Mouse (Mus musculus) inflammation-experienced regulatory T-cells, adult 6 months (primary cell): ENCODE measurements around the gene Tubd1. TPM values are rescaled to one million over a fixed set of nuclear protein-coding genes. Genes with fewer than 3 reads are reported as not detected.
A peak's percentile ranks its signal among the peaks of the same experiment; 100 is the strongest.

ENCODE experiments used
- ATAC-seq: one replicate; pipeline ENCODE4 v1.8.0; 2017
- polyA plus RNA-seq, 3 experiments: library from polyadenylated mRNA; unstranded; fragments of 100-300 nt; shearing (Covaris generic); gene quantifications; one replicate each; pipeline ENCODE4 v1.2.1; 2017

The Tubd1 gene
- polyA plus RNA-seq, 3 experiments from 2014 or later, result 4.8 to 8.2 (median 5.6) TPM

DNA sequence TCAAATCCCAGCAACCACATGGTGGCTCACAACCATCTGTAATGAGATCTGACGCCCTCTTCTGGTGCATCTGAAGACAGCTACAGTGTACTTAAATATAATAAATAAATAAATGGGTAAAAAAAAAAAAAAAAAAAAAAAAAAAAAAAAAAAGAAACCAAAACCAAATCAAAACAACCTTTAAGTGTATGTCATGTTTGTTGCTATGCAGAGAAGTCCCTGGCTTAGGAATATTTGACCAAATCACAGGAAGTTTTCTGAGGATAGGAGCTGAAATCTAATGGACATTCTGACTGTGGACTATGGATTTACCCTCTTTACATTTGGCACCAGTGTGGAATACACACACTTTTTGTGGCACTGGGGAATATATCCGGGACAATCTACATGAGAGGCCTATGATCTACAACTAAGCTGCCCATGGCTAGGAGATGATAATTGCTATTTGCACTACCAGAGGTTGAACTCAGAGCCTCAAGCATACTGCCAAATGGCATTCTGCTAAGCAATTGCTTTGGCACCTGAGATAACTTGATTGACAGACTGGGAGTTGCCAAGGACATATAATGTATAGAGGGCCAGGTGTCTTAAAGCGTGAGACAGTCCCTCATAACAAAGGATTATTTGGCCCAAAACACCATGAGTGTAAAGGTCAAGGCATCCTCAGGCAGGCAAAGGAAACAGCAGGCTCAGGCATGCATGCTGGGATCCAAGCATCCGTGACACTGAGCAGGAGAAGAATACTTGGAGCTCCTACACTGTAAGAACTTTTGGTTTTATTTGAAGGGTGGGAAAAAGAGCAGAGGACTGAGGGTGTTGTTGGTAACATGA, 54.8 kb downstream of the Tubd1 start:
- no peak for ATAC-seq

DNA sequence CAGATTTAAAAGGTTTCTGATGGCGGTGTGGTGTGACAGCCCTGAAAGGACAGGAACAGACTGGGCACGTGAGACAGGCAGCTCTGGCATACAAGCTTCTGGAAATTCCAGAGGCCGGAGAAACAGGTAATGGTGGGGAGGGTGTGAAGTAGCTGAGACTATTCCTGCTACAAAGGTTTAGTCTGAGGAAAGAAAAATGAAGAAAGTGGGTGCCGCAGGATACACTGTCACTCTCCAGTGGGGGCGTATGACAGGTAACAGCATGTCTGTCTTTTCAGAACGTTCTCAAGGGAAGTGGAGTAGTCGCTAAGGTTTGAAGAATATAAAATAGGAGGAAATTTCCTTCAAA, 55.4 kb downstream of the Tubd1 start:
- no peak for ATAC-seq

DNA sequence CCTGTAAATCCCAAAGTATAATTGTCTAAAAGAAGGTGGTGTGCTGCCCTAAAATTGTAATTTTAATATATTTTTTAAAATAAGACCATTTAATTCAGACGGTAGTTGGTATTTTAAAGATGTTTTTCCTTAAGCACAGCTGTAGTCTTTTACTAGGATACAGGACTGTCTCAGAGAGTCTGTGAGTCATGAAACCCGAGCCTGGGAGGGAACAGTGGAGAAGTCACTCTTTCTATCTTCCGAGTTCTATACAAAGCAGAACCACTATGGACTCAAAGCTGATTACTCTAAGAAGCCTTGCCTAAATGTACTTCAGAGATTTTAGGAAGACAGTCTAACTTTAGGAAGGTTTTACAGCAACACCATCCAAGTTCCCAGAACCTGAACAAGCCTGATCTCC, 57.3 kb downstream of the Tubd1 start:
- no peak for ATAC-seq

DNA sequence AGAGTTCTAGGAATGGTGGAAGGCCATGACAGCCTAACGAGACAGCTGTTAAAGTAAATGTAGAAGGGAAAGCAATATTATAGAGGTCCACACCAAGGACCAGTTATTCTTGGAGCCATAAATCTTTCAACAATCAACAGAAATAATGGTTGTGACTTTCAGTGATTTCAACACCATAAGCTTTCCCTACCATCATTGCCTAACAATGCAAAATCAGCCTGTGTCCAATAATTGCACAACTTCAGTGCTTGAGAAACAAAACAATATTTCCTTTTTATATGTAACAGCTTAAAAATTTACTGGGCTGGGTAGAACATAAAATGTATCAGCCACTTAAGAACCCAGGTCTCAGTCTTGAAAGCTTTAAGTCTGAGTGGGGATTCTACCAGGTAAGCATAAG, 58.9 kb downstream of the Tubd1 start:
- no peak for ATAC-seq

DNA sequence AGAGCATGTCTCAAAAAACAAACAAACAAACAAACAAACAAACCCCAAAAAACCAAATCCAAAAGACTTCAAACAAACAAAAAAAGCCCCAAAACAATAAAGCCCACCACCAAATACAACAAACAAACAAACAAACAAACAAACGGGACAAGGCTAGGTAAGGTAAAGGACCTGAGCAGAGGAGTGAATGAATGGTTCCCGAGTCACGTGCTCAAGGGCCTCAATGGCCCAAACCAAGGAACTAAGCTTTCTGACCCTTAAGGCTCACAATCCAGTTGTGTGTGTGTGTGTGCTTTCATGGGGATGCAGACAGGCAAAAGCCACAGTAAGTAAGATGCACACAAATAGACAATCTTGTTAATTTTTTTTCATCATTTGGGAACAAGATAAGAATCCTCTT, 59.5 kb downstream of the Tubd1 start:
- no peak for ATAC-seq

DNA sequence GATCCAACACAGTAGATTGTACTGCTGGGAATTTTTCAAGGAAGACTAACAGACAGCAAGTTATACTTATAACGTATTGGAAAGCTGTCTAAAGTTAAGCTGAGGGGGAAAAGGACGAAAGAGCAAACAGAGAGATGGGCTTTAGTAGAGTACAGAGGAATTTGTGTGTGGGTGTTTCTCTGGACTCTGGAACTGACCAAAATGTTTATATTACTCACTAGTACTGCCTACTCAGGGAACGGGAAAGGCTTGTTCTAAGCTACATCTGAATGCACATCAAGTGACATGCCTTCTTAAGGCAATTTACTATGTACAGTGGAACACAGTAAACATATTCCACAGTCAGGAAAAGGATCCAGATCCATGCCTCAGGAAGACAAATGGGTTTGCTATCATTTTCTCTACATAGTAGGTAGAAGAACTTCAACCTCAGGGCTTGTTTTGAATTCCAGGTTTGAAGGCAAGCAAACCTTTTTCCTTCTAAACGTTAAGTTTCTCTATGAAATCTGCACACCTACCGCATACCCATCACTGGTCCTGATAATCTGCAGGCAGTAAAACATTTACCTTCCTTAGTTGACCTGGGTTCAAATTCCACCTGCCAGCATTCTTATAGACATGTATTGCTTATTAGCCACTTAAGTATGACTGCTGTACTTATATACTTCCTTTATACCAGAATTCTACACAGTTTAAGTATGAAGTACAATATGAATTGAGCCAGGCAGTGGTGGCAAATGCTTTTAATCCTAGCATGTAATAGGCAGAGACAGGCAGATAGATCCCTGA, 60.1 kb downstream of the Tubd1 start:
- no peak for ATAC-seq

DNA sequence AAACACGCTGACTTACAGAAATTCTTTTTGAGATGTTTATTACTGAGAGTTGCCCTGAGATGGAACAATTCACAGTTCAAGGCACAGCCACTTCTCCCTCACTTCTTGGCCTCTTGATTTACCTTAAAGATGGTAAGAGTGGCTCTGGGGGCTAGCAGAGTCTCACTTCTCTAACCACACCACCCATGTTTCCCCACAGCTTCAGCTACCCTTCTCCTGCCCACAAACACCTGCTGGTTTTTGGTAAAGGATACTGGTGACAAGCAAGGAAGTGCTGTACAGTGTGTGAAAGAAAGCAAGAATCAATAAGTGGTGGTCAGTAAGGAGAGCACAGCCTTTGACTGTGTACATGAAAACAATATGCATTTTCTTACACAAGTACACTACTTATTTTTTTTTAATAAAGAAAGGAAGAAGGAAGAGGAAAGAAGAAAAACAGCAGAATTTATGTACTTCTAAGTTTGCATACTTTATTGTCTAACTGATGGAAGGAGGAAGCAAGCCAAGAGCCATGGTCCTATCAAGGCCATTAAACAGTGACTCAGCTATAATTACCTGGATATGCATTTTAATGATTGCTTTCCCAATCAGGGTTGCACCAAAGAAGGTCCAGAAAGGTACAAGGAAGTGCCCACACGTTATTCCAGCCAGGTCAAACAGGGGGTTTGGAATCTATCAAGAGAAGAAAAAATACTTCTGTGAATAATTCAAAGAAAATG, 62.0 kb downstream of the Tubd1 start:
- ATAC-seq, result no peak

DNA sequence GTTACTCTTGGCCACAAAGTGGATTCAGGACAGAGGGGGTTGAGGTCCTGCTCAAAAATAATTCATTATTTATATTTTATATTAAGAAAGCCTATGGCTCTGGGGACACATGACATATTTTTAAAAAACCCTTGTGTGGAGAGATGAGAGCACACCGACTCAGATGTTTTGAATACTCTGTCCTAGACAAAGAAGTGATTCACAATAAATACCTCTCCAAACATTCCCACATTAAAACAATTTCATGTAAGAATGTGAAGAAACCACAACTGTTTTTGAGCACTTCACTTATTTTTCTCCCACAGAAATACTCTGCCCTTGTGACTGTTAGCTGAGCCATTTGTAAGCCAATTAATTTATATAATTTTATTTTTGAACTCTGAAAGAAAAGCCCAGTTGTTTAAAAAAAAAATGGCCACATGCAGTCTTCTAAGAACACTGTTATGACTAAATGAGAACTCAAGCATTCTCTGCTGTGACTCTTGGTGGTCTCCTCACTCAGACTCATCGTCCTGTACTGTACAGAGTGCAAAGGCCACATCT, 63.1 kb downstream of the Tubd1 start:
- no peak for ATAC-seq

DNA sequence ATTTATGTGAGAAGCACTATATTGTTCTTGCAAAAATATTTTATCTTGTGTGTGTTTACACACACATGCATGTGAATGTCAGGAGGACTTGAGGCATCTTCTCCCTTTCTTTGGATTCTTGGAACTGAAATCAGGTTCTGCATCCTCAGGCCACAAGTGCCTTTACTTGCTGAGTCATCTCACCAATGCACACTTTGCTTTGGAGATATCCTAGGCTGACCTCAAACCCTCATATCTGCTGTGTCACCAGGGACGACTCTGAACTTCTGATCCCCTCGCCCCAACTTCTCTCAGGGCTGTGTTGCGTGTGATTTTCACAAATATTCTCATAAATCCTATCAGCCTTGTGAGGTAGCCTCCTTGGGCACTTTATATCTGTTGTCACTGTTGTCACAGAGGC, 65.4 kb downstream of the Tubd1 start:
- no peak for ATAC-seq

DNA sequence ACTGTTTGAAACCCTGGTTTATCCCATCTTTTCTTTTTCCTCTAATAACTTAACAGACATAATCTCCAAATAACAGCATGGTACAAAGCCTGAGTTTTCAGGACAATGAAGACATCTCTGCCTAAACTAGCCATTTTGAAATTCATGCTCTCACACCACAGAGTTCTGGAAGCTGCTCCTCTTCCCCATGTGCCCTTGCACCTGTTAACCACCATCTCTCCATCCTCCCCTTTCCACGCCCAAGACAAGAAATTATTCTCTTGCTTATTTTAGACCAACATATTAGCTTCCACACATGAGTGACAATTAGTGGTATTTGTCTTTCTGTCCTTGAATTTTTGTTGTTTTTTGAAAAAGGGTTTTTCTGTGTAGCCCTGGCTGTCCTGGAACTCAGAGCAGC, 67.2 kb downstream of the Tubd1 start:
- ATAC-seq, result no peak

DNA sequence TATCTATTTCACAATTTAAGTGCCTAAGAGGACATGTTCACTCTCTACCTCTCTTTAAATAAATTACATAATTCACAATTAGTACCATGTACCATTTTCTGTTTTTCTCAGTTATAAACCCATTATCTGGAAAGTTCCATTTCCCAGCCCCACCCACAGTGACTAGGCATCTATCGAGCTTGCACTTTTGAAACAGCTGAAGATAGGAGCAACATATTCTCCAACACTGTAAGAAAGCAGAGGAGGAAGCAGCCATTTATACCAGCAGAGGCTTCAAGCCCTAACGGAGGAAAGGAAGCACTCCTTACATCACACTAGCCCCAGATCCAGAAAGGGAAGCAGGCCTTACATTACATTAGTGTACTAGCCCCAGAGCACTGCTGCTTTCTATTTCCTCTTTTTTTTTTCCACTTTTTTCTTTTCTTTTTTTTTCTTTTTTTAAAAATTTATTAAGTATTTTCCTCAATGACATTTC, 69.3 kb downstream of the Tubd1 start:
- ATAC-seq, result peak; percentile 38

DNA sequence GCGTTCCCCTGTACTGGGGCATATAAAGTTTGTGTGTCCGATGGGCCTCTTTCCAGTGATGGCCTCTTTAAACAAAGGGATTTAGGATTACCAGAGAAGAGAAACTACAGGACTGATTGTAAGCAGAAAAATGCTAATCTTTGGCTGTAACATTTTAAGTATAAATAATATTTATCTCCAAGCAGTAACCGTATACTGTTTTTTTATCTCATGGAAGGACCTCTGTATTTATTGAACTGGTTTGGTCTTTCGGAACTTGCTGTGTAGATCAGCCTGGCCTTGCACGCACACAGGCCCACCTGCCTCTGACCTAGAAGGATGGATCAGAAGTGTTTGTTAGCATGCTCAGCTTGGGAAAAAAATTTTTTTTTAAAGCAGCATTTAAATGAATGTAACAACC, 69.8 kb downstream of the Tubd1 start:
- ATAC-seq, result no peak

Other genes starting within 250 kb of the Tubd1 start
- gene Med13, start 187.4 kb upstream of the Tubd1 start, polyA plus RNA-seq, result 10 to 100 TPM; 11.0 to 16.1 (median 14.2) TPM
- 10 to 100 TPM; 54.8 to 62.4 (median 55.9) TPM for gene Rnft1, start 60.3 kb upstream of the Tubd1 start, polyA plus RNA-seq
- gene Rps6kb1, start 186 bp upstream of the Tubd1 start, polyA plus RNA-seq, result 10 to 100 TPM; 56.3 to 59.1 (median 57.3) TPM
- gene Vmp1, start 138.8 kb downstream of the Tubd1 start, polyA plus RNA-seq, result 100 to 1,000 TPM; 484 to 529 (median 503) TPM
- gene Ptrh2, start 139.0 kb downstream of the Tubd1 start, polyA plus RNA-seq, result 10 to 100 TPM in 1 of 3 experiments, 1 to 10 TPM in 2; 9.4 to 10.7 (median 10.0) TPM
- gene Cltc, start 212.6 kb downstream of the Tubd1 start, polyA plus RNA-seq, result 100 to 1,000 TPM in 1 of 3 experiments, 10 to 100 TPM in 2; 73.6 to 108 (median 79.1) TPM